Mouse (Mus musculus) forebrain, postnatal 0 days (tissue): ENCODE measurements around the gene Rps28. TPM values are rescaled to one million over a fixed set of nuclear protein-coding genes. Genes with fewer than 3 reads are reported as not detected.
A peak's percentile ranks its signal among the peaks of the same experiment; 100 is the strongest.
"Not testable (repeated sequence)": the region's sequence is repeated elsewhere in the genome, so short reads cannot be mapped to it uniquely, and the experiment has no call there.

Source experiments
- ATAC-seq: fragments of 200-750 bp; cut with Nextera tagmentation; 2 replicates; pipeline ENCODE4 v1.8.0; 2017; ENCODE audit warnings: mild to moderate bottlenecking, moderate library complexity
- DNase-seq: peaks from one replicate; pipeline ENCODE4 v3.0.0-alpha.2; 2015
- H3K27ac ChIP-seq: fragments of 300-500 bp; sonication (generic); 2 replicates; pipeline ENCODE4 v1.5.1; 2014; ENCODE audit warnings: low read depth, mild to moderate bottlenecking, antibody characterized with exemption, low read length, moderate library complexity, mixed read lengths
- H3K27me3 ChIP-seq: fragments of 300-500 bp; sonication (generic); 2 replicates; pipeline ENCODE4 v1.6.1; 2014; ENCODE audit warnings: mild to moderate bottlenecking, low read length, mixed read lengths; ENCODE audit not compliant: insufficient read depth
- H3K36me3 ChIP-seq: fragments of 300-500 bp; sonication (generic); 2 replicates; pipeline ENCODE4 v1.6.1; 2014; ENCODE audit warnings: mild to moderate bottlenecking, moderate library complexity; ENCODE audit not compliant: insufficient read depth
- H3K4me1 ChIP-seq: fragments of 300-500 bp; sonication (generic); 2 replicates; pipeline ENCODE4 v1.6.1; 2014; ENCODE audit warnings: antibody characterized with exemption; ENCODE audit not compliant: insufficient read depth
- H3K4me2 ChIP-seq: fragments of 300-500 bp; sonication (generic); 2 replicates; pipeline ENCODE4 v1.6.1; 2014; ENCODE audit warnings: low read depth, mild to moderate bottlenecking, moderate library complexity
- H3K4me3 ChIP-seq: fragments of 300-500 bp; sonication (generic); 2 replicates; pipeline ENCODE4 v1.5.1; 2014; ENCODE audit warnings: low read depth, low read length, mixed read lengths
- H3K9ac ChIP-seq: fragments of 300-500 bp; sonication (generic); 2 replicates; pipeline ENCODE4 v1.6.1; 2014; ENCODE audit warnings: mild to moderate bottlenecking
- H3K9me3 ChIP-seq: fragments of 300-500 bp; sonication (generic); 2 replicates; pipeline ENCODE4 v1.6.1; 2016; ENCODE audit warnings: low read length
- CTCF ChIP-seq: sonication (generic); IDR thresholded peaks from 2 replicates; pipeline ENCODE4 v1.5.1; 2016; ENCODE audit warnings: antibody characterized with exemption, control low read depth, low read depth
- WGBS: fragments of 180-500 bp; shearing (Covaris S2); extraction: QIAGEN DNeasy Blood & Tissue Kit; methylation state at CpG from one replicate; pipeline ENCODE4 v1.1.7; 2014; 5-methylcytosine and 5-hydroxymethylcytosine counted together
- polyA plus RNA-seq: library from polyadenylated mRNA; unstranded; fragments of >200 nt; fragmentation: Nextera tagmentation; extraction: Ambion mirVana; gene quantifications from 2 replicates; pipeline ENCODE4 v1.2.1, GENCODE M21; 2015
- total RNA-seq: library from RNA; depleted of rRNA; stranded (reverse); fragments of >200 nt; gene quantifications from 2 replicates; pipeline ENCODE4 v1.2.3, GENCODE M21; 2014

The Rps28 gene
- total and polyA plus RNA-seq, 2 experiments from 2014 or later = 589 to 603 TPM

GRCm38 (mm10) chr17:33844196-33844595 is 19.8 kb upstream of the Rps28 start:
- no peak overlapping the region for H3K27ac ChIP-seq
- H3K36me3 ChIP-seq = peaks cover 20% of the 10 kb centered on the region
- H3K27me3 ChIP-seq = no peaks in the 10 kb centered on the region
- no peak for TF ChIP-seq CTCF
- H3K9ac ChIP-seq = peak overlapping the region; percentile 70
- peaks cover 10% of the 10 kb centered on the region for H3K4me1 ChIP-seq
- H3K4me3 ChIP-seq = no peak overlapping the region
- no peaks in the 10 kb centered on the region for H3K9me3 ChIP-seq
- no peak for DNase-seq
- ATAC-seq = no peak
- WGBS = 57% methylated on average over 1 of the region's 1 CpGs
- peak overlapping the region; percentile 87 for H3K4me2 ChIP-seq

- DNase-seq (peak; percentile 96), ATAC-seq (peak; percentile 97)
- H3K4me3 ChIP-seq = peak within 1 kb of the TSS; percentile 74
- H3K9ac ChIP-seq = peak within 1 kb of the TSS; percentile 70
- H3K4me1 ChIP-seq = peaks cover 10% of the 10 kb centered on the region
- peaks cover 17% of the 10 kb centered on the region for H3K36me3 ChIP-seq
- H3K4me2 ChIP-seq = peak within 1 kb of the TSS; percentile 87
- TF ChIP-seq CTCF = peak; percentile 55
- H3K27me3 ChIP-seq = no peaks in the 10 kb centered on the region
- under 1% methylated on average over 45 of the region's 45 CpGs for WGBS
- no peaks in the 10 kb centered on the region for H3K9me3 ChIP-seq
- peak within 1 kb of the TSS; percentile 80 for H3K27ac ChIP-seq
Observed at GRCm38 (mm10) chr17:33842966-33843795, 18.8 kb upstream of the Rps28 start, which contains the start of gene Cd320. Gene Cd320, plus strand, starts transcription at chr17:33843091.

- H3K27me3 ChIP-seq = no peaks in the 10 kb centered on the region
- no peak overlapping the region for H3K4me3 ChIP-seq
- no peak for TF ChIP-seq CTCF
- ATAC-seq (no peak), DNase-seq (no peak)
- H3K4me1 ChIP-seq = peaks cover 3% of the 10 kb centered on the region; the same call in 1 of the 2 replicates
- no peak overlapping the region for H3K27ac ChIP-seq
- H3K4me2 ChIP-seq = no peak overlapping the region
- H3K9ac ChIP-seq = no peak overlapping the region
- 82% methylated on average over 10 of the region's 10 CpGs for WGBS
- no peaks in the 10 kb centered on the region for H3K9me3 ChIP-seq
- H3K36me3 ChIP-seq = peaks cover 44% of the 10 kb centered on the region
Observed at GRCm38 (mm10) chr17:33829561-33829960, 5.2 kb upstream of the Rps28 start.

GRCm38 (mm10) chr17:33828892-33829291 is 4.5 kb upstream of the Rps28 start:
- H3K27me3 ChIP-seq = no peaks in the 10 kb centered on the region
- no peaks in the 10 kb centered on the region for H3K9me3 ChIP-seq
- H3K36me3 ChIP-seq = peaks cover 38% of the 10 kb centered on the region
- DNase-seq (no peak), ATAC-seq (no peak)
- no peak for TF ChIP-seq CTCF
- H3K9ac ChIP-seq = no peak overlapping the region
- H3K27ac ChIP-seq = no peak overlapping the region
- WGBS = 30% methylated on average over 2 of the region's 2 CpGs
- H3K4me1 ChIP-seq = peaks cover 3% of the 10 kb centered on the region; the same call in 1 of the 2 replicates
- no peak overlapping the region for H3K4me2 ChIP-seq
- H3K4me3 ChIP-seq = no peak overlapping the region

- Histone ChIP-seq H3K9me3 (no peaks in the 10 kb centered on the region), H3K9ac (no peak overlapping the region), H3K36me3 (peaks cover 34% of the 10 kb centered on the region), H3K4me3 (no peak overlapping the region), H3K4me1 (peaks cover 13% of the 10 kb centered on the region), H3K4me2 (no peak overlapping the region), H3K27ac (no peak overlapping the region), H3K27me3 (no peaks in the 10 kb centered on the region)
- ATAC-seq = peak; percentile 14; the same call in 1 of the 2 replicates
- DNase-seq = peak; percentile 86
- peak; percentile 89 for TF ChIP-seq CTCF
- WGBS = 2% methylated on average over 3 of the region's 3 CpGs
Observed at GRCm38 (mm10) chr17:33826850-33827249, 2.5 kb upstream of the Rps28 start.

GRCm38 (mm10) chr17:33825462-33825861 is 1.1 kb upstream of the Rps28 start:
- no peak for DNase-seq
- 81% methylated on average over 8 of the region's 8 CpGs for WGBS
- H3K9ac ChIP-seq = no peak overlapping the region; the same call in 1 of the 2 replicates

GRCm38 (mm10) chr17:33824997-33825330 is 602 bp upstream of the Rps28 start:
- ATAC-seq = not testable (repeated sequence)

More at GRCm38 (mm10) chr17:33825462-33825861, 1.1 kb upstream of the Rps28 start:
- Histone ChIP-seq H3K4me3 (no peak overlapping the region), H3K9me3 (no peaks in the 10 kb centered on the region), H3K4me1 (peaks cover 13% of the 10 kb centered on the region), H3K27me3 (no peaks in the 10 kb centered on the region), H3K36me3 (peaks cover 33% of the 10 kb centered on the region), H3K27ac (no peak overlapping the region), H3K4me2 (peak overlapping the region; percentile 66; the same call in 1 of the 2 replicates)
- no peak for ATAC-seq
- no peak for TF ChIP-seq CTCF

GRCm38 (mm10) chr17:33823171-33823570 is 1.2 kb downstream of the Rps28 start:
- peak overlapping the region; percentile 87 for H3K9ac ChIP-seq

More at GRCm38 (mm10) chr17:33824997-33825330, 602 bp upstream of the Rps28 start:
- Histone ChIP-seq H3K27ac (peak overlapping the region; percentile 92; the same call in 1 of the 2 replicates), H3K4me2 (peak overlapping the region; percentile 66), H3K9ac (peak overlapping the region; percentile 87), H3K36me3 (peaks cover 33% of the 10 kb centered on the region), H3K4me1 (peaks cover 13% of the 10 kb centered on the region), H3K4me3 (peak overlapping the region; percentile 82)
- DNase-seq, H3K27me3 ChIP-seq, H3K9me3 ChIP-seq: not testable (repeated sequence)
- WGBS = 10% methylated on average over 6 of the region's 6 CpGs

More at GRCm38 (mm10) chr17:33823171-33823570, 1.2 kb downstream of the Rps28 start:
- Histone ChIP-seq H3K4me3 (peak overlapping the region; percentile 82), H3K36me3 (peaks cover 37% of the 10 kb centered on the region), H3K4me1 (peaks cover 13% of the 10 kb centered on the region), H3K4me2 (peak overlapping the region; percentile 66)
- not testable (repeated sequence) for DNase-seq, H3K27me3 ChIP-seq, ATAC-seq, H3K27ac ChIP-seq, H3K9me3 ChIP-seq
- 80% methylated on average over 8 of the region's 8 CpGs for WGBS
